Mouse (Mus musculus): ENCODE data around the gene Hoxa5.

The Hoxa5 gene

DNA sequence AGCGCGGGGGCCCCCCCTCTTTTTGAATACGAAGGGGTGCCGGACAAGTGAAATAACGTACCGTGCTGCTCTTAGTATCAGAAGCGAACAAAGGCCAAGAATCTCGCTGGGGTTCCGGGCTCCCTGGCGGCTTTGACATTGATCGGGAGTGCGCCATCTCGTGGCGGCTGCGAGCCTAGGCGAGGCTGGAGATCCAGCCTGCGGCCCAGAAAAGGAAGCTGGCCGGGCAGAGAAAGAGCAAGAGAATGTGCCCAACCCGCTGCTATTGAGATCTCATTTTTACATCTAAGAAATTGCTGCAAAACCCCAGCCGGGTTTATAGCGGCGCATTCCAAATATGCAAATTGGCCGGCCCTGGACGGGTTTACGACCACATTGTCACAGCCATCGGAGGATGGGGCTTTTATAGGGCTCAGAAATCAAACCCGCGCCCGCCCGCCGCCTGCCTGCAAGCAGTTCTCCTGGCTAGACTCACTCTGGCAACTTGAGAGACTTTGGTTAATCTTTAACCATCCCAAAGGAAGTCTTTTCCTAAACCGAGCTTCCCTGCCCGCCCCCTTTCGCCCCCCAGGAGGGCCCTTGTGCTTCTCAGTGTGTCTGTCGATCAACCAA, 36.1 kb upstream of the Hoxa5 start, which contains the start of gene Hoxa10:
TSS of gene Hoxa10 (minus strand) at position 466 of the 612 bp plus-strand sequence.
- DNase-seq (ENCODE audit: low spot score) = no peak

DNA sequence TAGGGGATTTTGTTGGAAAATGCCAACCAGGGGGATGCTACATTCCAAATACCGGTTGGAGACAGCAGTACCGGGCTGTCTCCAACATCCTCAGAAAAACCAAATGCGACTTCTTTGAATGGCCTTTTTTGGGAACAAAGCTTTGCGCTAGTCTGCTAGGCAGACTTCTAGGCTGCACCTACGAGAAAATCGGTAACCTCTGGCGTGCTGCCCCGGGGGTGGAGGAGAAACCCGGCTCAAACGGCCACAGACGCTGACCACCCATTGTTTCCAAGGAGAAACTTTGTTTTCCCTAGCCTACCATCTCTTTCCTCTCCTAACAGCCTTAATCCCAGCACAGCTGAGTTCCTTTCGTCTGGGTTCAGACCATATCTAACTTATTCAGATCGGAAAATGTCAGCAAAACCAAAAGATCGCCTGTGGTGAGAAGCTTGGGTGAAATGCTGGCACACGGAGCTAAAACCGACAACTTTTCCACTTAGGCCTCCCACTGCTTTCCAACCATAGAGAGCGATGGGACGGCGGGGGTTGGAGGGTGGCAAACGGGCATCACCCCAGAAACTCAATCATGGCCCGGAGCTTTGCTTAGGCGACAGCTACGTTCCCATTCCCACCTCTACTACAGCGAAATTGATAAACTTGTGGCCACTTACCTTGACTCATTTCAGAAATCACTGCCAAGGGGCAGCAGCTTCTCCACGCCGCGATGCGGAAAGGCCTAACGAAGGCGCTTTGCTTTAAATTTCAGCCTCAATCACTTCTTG, 35.4 kb upstream of the Hoxa5 start:
- no peak for DNase-seq (ENCODE audit: low spot score)

DNA sequence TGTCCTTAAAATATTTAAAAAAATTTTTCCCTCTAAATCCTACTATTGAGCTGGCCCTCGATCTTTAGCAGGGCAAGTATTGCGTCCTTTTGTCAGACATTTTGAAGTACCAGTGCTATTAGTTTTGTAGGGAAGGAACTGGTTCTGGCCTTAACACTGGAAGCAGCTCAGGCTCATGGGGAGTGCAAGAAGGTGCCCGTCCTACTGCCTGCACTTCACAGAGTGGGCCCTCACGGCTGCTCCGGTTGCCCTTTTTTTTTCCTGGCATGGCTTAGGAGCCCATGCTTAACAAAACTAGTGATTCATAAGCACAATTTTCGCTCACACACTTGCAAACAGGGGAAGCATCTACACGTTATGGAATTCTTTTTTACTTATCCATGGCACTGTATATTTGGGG, 34.6 kb upstream of the Hoxa5 start:
- no peak for DNase-seq (ENCODE audit: low spot score)

DNA sequence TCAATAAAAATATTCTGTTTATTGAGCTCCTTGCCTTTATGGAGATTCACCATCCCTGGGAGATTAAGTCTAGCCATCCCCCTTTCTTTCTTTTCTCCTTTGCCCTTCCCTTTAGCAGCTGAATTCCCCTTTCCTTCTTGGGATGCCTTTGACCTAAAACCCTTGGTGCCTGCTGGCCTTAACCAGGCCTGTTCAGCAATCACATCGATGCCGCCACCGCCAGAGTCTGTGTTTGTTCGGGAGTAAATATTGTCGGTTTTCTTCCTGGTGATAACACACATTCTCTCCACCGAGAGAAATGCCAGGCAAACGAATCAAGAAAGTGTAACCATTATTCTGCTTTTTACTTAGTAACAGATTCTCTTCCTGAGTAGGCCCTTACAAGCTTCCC, 33.8 kb upstream of the Hoxa5 start:
- no peak for DNase-seq (ENCODE audit: low spot score)

DNA sequence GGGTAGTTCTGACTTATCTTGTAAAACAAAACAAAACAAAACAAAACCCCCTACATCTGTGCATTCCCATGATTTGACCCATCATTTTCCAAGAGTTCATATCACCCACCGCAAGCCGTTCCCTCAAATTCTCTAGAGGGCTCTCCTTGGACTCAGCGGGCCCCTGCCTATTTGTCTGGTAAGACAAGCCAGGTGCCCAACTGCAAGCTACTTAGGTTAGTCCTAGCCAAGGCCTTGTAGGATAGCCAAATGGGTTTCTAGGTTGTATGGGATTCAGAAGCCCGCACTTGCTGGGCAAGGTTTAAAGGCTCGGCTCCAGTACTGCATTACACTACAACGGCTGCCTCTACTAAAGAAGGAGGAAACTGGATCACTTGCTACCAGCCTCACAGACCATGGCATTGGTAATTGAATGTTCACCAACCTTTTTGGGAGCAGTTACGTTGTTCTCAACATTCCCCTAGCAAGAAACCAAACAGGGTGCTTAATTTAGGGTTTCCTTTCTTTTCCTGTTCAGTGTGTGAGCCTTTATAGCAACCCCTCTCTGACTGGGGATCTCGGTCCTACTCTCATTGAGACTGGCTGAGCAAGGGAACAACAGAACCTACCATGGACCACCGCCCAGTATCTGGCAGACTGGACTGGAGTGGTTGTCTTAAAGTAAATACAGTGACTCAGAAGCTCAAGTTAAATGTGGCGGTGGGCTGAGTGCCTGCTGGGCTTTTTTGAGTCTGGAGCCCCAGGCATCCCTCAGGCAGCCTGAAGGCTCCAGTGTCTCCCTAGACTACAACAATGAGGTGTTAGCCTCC, 33.2 kb upstream of the Hoxa5 start:
- no peak for DNase-seq (ENCODE audit: low spot score)

DNA sequence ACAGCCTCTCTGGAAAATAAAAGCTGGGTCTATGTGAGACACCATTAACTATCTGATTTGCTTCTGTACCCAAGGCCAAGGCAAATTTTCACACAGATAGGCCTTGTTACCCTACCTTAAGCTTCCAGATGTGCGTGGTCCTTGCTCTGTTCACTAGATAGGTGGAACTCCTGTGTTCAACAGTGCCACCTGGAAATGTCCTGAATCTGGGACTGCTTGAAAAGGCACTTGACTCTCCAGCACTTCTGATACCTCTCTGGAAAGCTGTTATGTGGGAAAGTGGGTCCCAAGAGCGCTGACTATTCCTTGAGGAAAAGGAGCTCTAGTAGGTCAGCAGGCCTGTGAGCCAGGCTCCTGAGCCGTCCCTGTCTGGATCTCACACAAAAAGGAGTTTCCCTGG, 32.4 kb upstream of the Hoxa5 start:
- DNase-seq (ENCODE audit: low spot score) = no peak

DNA sequence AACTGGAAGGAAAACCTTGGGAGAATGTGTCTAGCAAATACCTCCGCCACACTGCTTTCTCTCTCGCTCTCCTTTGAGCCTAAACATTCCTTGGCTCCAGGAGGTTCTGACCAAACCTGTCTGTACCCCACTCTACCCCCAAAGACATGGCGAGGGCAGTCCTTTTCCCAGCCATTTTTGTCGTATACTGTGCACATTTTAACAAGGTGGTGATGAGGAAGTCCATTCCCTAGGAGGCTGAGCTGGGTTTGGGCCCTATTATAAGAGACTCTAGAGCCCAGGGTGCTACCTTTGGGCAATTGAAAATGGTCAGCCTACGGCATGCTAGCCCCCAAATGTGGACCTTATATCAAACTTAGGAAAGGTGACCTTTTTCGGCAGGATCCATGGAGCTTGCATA, 31.5 kb upstream of the Hoxa5 start:
- no peak for DNase-seq (ENCODE audit: low spot score)

DNA sequence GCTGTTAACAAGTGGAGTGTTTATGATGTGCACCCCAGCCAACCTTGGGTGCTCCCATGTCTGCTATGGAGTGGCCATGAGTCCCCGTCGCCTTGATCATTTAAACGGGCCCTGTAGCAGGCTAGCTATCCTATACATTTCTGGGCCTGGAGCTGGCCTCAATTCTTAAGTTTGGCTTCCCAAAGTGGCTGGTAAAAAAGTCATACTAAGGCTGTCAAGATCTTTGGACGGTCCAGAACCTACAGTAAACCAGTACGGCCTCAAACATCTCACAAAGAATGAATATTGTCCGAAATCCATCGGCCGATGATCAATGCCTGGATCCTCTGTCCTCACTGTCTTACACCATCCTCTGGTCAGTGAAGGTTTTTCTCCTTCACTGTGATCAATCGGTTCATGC, 30.9 kb upstream of the Hoxa5 start:
- no peak for DNase-seq (ENCODE audit: low spot score)

DNA sequence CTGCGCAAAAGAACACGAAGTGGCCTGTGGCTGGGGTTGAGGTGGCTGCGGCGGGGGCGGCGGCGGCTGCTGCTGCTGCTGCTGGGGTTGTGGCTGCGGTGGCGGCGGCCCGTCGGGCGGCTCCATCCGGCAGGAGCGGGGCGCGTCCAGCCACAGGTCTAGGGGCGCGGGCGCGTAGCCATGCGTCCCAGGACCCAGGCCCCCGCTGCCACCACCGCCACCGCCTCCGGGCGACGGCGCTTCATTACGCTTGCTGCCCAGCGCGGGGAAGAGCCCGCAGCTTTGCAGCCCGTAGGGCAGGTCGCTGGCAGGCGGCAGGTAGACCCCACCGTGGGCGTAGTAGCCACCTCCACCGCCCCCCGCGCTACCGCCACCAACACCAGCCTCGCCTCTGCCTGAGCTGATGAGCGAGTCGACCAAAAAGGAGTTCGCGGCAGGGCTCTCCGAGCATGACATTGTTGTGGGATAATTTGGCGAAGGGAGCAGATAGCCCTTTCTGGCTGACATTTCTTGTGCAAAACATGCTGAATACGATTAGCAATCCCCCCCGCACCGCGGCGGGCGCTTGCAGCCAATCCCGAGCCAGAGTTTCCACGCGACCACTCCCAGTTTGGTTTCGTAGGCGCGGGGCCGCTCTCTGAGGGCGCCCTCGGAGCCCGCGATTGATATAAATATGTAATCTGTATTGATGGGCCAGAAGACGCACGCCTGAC, 30.2 kb upstream of the Hoxa5 start:
- DNase-seq (ENCODE audit: low spot score) = no peak

DNA sequence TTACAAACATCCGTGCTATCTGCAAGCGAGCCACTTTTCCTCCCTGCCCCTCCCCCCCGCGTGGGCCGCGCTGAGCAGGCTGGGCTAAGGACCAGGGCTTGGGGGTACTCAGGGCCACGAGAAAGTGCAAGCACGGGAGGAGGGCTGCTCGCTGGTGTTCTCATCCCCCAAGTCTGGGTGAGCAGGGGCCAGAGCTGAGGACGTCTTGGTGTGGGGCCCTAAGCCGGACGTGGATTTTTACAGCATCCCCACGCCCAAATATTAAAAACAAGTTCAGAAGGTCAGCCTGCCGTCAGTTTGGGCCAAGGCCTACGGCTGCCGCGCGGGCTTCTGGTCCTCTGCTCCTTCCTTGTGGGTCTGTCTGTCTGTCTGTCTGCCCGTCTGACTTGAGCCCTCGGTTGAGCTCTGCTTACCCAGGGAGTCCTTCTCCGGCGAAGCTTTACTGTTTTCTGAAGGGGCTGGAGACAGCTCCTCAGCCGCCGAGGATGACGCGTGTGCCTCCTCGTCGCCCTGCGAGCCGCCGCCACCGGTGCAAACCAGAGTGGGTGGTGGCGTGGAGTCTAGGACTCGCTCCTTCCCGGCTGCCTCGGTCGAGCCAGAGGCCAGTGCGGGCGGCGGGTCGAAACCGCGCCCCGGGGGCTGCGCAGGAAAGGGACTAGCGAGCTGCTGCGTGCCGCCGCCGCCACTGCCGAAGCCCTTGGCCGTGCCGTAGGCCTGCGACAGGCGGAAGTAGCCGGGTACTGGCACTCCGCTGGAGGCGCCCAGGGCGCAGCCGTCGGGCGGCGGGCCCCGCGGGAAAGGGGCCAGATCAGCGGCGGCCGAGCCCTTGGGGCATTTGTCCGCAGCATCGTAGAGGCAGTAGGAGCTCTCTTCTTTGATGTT, 29.4 kb upstream of the Hoxa5 start:
- DNase-seq (ENCODE audit: low spot score) = no peak

DNA sequence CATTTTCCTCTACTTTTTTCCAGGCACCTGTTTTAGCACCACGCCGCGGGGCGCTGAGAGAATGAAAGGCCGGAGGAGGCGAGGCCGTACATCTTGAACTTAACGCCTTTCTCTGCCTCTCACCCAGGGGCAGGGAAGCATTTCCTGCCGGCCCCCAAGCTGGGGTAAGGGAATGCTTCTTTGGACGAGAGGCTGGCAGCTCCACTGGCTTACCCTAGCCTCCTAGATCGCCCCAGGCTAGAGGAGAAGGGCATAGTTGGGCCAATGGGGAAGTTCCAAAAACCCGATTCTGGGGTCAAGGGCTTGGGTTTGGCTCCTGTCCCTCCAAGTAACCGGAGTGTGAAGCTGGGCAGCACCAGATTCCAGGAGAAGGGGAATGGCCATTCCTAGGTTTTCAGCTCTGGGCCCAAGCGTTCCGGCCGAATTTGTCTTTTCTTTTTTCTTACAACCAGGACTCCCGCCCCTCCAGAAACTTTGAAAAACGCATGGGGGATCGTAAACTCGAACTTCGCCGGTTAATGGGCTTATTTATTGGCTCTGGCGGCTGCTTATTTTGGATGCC, 28.7 kb upstream of the Hoxa5 start:
- no peak for DNase-seq (ENCODE audit: low spot score)

DNA sequence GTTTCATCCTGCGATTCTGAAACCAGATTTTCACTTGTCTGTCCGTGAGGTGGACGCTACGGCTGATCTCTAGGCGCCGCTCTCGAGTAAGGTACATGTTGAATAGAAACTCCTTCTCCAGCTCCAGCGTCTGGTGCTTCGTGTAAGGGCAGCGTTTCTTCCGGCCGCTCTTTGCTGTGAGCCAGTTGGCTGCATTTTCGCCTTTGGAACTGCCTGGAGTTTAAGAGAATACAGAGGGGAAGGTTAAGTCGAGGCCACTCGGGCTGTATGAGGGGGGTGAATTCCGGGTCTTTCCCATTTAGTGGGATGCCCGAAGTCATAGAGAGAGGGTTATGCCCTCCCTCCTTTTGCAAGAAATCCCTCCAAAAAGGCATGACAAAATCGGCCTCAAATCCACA, 28.2 kb upstream of the Hoxa5 start:
- no peak for DNase-seq (ENCODE audit: low spot score)

DNA sequence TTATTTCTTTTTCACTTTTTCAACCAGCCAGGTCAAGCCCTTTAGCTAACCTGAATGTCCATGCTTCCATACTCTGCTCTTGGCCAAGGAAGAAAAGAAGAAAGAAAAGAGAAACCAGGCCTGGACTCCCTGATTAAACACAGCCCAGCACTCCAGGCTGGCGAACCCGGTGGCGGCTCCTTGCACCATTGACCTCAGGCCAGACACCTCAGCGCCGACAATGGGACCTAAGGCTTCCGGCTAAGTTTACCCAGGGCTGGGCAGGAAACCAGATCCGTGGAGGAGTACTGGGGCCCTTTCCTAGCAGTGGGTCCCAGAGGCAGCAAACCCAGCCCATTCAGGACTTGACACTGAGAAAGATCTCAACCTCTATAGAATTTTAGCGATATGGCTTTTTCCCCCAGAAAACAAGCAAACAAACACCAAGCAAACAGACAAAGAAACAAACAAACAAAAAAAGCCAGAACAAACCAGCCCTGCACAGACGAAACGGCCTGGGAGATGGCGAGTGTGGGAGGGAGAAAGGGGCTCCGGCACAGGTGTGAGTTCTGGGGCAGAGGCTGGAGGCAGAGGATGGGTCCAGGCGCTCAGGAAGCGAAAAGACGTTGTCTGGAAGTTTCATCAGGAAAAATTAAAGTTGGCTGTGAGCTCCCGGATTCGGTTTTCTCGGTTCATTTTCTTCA, 27.6 kb upstream of the Hoxa5 start:
- DNase-seq (ENCODE audit: low spot score) = no peak

DNA sequence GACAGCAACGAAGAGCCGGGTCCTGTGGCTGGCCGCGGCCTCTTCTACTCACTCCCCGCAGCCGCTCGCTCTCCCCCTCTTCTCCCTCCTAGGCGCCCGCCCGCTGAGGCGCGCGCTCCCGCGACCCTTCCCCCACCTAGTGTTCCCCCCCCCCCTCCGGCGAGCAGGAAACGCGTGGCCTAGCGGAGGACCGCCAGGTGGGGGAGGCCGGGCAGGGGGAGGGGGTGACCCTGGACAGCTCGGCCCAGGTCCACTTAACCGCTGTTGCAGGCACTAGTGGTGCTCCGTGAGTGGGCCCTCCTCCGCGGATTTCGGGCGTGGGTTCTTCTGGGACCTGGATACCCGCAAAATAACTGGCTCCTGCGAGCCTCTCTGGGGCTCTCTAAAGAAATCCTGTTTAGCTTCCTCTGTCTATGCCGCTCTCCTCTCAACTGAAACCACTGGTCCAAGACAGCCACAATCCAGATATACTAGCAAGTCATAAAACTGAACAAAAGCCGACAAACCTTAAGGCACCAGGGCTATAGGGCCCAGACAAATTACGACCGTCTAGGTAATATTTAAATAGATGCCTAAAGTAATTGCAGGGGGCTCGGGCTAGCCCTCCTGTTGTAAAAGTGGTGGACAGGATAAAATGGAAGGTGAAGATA, 26.3 kb upstream of the Hoxa5 start, which contains the start of gene Hoxa9:
TSS of gene Hoxa9 (minus strand) at position 574 of the 650 bp plus-strand sequence.
- DNase-seq (ENCODE audit: low spot score) = no peak

DNA sequence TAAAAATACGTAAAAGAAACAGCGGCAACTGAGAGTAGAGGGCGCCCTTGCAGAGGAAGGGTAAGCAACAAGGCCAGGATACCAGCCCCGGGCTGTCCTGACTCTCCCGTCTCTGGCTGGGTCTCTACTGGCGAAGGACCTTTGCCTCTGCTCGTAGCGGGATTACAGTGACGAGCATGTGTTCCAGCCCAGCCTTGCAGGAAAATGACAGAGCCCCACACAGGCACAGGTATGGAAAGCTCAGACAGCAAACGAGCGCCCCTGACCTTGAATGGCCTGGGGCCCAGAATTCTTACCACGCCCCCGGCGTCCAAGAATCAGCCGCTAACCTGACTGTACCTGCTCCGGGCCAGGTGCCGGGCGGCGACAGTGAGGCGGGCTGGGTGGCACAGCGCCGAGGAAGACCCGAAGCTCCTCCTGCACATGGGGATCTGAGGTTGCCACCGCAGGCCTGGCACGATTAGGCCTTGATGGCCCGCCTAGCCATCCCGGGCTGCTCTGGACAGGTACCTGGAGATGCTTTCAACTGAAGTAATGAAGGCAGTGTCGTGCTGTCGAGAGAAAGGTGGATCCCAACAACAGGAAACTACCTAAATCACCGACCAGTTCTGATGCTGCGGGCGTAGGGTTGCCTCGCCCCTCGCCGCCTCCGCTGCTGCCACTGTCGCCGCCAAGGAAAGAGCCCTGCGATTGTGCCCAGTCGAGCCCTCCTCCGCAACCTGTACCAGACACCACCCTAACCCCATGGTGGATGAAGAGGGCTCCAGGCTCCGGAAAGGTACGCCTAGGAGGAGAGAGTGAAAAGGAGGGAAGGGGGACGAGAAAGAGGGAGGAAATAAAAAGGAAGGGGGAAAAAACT, 25.4 kb upstream of the Hoxa5 start:
- no peak for DNase-seq (ENCODE audit: low spot score)

DNA sequence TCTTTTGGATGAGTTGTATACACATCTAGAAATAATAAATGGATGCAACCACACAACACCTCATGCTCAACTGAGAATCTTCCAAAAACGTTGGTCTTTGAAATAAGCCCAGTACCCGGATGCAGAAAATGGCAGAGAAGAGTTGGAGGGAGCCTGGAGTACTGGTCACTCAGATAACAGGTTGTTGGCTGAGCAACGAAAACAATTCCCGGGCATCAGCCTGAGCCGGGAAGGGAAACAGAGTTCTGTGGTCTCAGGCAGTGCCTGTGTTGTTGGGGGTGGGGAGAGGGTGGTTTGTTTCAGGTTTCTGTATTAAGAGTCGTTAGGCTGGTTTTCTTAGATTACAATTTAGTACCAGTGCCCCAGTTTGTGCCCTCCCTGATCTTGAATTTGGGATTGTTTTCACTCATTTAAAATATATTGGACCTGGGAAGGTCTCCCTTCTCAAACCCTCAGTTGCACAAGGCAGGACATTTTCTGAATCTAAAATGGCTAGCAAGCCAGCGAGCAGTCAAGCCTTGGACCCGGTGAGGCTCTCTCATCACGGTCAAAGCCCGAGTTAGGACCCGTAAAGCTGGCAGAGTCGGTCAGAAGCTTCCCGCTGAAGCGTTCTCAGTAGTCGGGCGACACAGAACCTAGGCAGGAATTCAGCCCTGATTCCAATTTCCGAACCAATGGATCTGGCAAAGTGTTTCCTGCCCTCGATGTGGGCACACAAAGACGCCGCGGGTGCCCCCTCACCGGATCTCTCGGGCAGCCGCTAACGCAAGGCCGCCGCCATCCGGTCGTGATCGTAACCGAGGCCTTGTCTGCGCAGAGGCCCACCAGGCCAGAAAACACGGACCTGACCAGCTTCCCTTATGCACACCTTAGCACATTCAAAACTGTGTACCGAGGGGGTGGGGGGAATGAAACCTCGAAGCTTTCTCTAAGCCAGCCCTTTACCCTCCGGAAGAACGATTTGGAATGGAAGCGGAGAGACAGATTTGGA, 24.4 kb upstream of the Hoxa5 start:
- no peak for DNase-seq (ENCODE audit: low spot score)

DNA sequence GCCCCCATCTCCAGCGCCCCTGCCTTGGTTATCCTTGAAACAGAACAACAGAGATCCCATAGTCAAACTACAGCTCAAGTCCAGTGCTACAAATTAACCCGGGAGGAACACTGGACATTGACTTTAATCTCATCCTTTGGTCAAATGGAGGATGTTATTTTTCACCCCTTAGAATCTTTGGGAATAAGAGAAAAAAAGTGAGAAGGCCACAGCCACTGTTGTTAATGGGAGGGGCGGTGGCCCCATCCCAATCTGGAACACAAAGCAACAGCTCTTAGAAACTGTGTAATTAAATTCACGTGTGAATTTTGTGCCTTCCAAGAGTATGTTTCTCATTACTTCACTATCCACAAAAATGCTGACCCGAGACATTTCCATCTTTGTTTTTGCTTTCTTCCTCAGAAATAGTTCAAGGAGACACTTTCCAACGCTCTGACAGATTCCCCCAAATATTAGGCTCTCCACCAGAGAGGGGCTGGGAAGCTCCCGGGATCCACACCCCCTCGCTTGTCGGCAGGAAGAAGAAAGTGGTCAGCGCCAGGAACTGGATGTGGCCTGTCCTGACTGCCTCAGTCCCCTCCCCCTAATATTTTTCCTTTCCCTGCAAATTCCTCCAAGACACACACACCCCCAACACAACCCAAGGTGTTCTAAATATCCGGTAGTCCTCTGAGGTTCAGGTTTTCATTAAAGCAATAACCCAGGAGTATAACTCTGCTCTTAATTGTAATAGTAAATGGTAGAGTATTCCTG, 23.3 kb upstream of the Hoxa5 start:
- DNase-seq (ENCODE audit: low spot score) = no peak
